Mouse (Mus musculus): Measurements from ENCODE around the gene Nudcd3.

Nudcd3 gene

GRCm38 (mm10) chr11:6063501-6064214 lies 136.6 kb downstream of the Nudcd3 start:
- no peak for DNase-seq (ENCODE audit: low read depth, low spot score)

GRCm38 (mm10) chr11:6063065-6063464 lies 137.2 kb downstream of the Nudcd3 start:
- no peak for DNase-seq (ENCODE audit: low read depth, low spot score)

GRCm38 (mm10) chr11:6062329-6062728 lies 137.9 kb downstream of the Nudcd3 start:
- DNase-seq (ENCODE audit: low read depth, low spot score) = no peak

GRCm38 (mm10) chr11:6061891-6062290 lies 138.3 kb downstream of the Nudcd3 start:
- DNase-seq (ENCODE audit: low read depth, low spot score) = no peak

- no peak for DNase-seq (ENCODE audit: low read depth, low spot score)
These were observed 141.1 kb downstream of the Nudcd3 start for GRCm38 (mm10) chr11:6059162-6059561.

All from CD4-positive, CD25-positive, alpha-beta regulatory T cell, adult 2 months (primary cell).